Mouse (Mus musculus) thymus, adult 2 months (tissue): Measurements from ENCODE around the gene Ppp1r13b.

Source experiments
- CTCF ChIP-seq: fragments of 200-500 bp; IDR thresholded peaks from 2 replicates; pipeline ENCODE4 v1.5.1; 2012; ENCODE audit warnings: mild to moderate bottlenecking, control low read depth, low read length, moderate library complexity, borderline replicate concordance; ENCODE audit not compliant: control insufficient read depth, poor library complexity, insufficient read depth; ENCODE audit errors: extremely low read depth
- POLR2A ChIP-seq: fragments of 200-500 bp; IDR thresholded peaks from 2 replicates; pipeline ENCODE4 v1.6.1; 2012; ENCODE audit warnings: mild to moderate bottlenecking, low read length, control low read depth, moderate library complexity; ENCODE audit not compliant: control insufficient read depth, poor library complexity, insufficient read depth; ENCODE audit errors: extremely low read depth

GRCm38 (mm10) chr12:111787015-111787414 is 120.9 kb downstream of the Ppp1r13b start:
- no peak for TF ChIP-seq POLR2A
- TF ChIP-seq CTCF = no peak
